Mouse (Mus musculus): ENCODE results near the gene Slc35f1. TPM values are rescaled to one million over a fixed set of nuclear protein-coding genes. Genes with fewer than 3 reads are reported as not detected.

The Slc35f1 gene
- not detected for total RNA-seq (2023)

GRCm38 (mm10) chr10:52690334-52690991, at the start of gene Slc35f1:
Gene Slc35f1, plus strand, starts transcription at chr10:52690533.

All from CD4-positive naive resting alpha-beta T cell, adult 76 days (primary cell).